Mouse (Mus musculus) forebrain, embryonic 13.5 days (tissue): ENCODE results near the gene Mtap. TPM values are rescaled to one million over a fixed set of nuclear protein-coding genes. Genes with fewer than 3 reads are reported as not detected.

Experiments used
- ATAC-seq: fragments of 200-750 bp; cut with Nextera tagmentation; 2 replicates; pipeline ENCODE4 v1.8.0; 2017
- H3K27ac ChIP-seq: fragments of 300-500 bp; sonication (generic); 2 replicates; pipeline ENCODE4 v1.5.1; 2015; ENCODE audit warnings: inconsistent platforms, mild to moderate bottlenecking, moderate library complexity
- H3K27me3 ChIP-seq: fragments of 300-500 bp; sonication (generic); 2 replicates; pipeline ENCODE4 v1.6.1; 2015; ENCODE audit warnings: mild to moderate bottlenecking, inconsistent platforms
- H3K36me3 ChIP-seq: fragments of 300-500 bp; sonication (generic); 2 replicates; pipeline ENCODE4 v1.6.1; 2015; ENCODE audit warnings: mild to moderate bottlenecking, inconsistent platforms; ENCODE audit not compliant: poor library complexity, severe bottlenecking
- H3K4me1 ChIP-seq: fragments of 300-500 bp; sonication (generic); 2 replicates; pipeline ENCODE4 v1.6.1; 2015; ENCODE audit warnings: inconsistent platforms
- H3K4me2 ChIP-seq: fragments of 300-500 bp; sonication (generic); 2 replicates; pipeline ENCODE4 v1.6.1; 2015; ENCODE audit warnings: inconsistent platforms, mild to moderate bottlenecking, moderate library complexity
- H3K4me3 ChIP-seq: fragments of 300-500 bp; sonication (generic); 2 replicates; pipeline ENCODE4 v1.5.1; 2015; ENCODE audit warnings: mild to moderate bottlenecking, inconsistent platforms
- H3K9ac ChIP-seq: fragments of 300-500 bp; sonication (generic); 2 replicates; pipeline ENCODE4 v1.6.1; 2015; ENCODE audit warnings: mild to moderate bottlenecking, inconsistent platforms
- H3K9me3 ChIP-seq: fragments of 300-500 bp; sonication (generic); replicated peaks from 2 replicates; pipeline ENCODE4 v1.6.1; 2016; ENCODE audit warnings: inconsistent platforms
- WGBS: fragments of 180-500 bp; shearing (Covaris S2); methylation state at CpG from one replicate; pipeline ENCODE4 v1.1.7; 2015; 5-methylcytosine and 5-hydroxymethylcytosine counted together
- polyA plus RNA-seq: library from polyadenylated mRNA; unstranded; fragments of >200 nt; fragmentation: Nextera tagmentation; extraction: Ambion mirVana; gene quantifications from 2 replicates; pipeline ENCODE4 v1.2.1, GENCODE M21; 2015

Gene Mtap
- polyA plus RNA-seq, 1 experiment from 2014 or later, result 46.6 TPM

GRCm38 (mm10) chr4:89177514-89178307 lies 40.8 kb downstream of the Mtap start:
- Histone ChIP-seq H3K9me3 (no peaks in the 10 kb centered on the region), H3K36me3 (peaks cover 89% of the 10 kb centered on the region), H3K4me1 (no peaks in the 10 kb centered on the region), H3K9ac (no peak overlapping the region), H3K27ac (no peak overlapping the region), H3K4me2 (no peak overlapping the region), H3K27me3 (no peaks in the 10 kb centered on the region), H3K4me3 (no peak overlapping the region)
- WGBS, result 88% methylated on average over 6 of the region's 6 CpGs
- no peak for ATAC-seq

GRCm38 (mm10) chr4:89180121-89180520 lies 43.2 kb downstream of the Mtap start:
- Histone ChIP-seq H3K9me3 (no peaks in the 10 kb centered on the region; the same call in 1 of the 2 replicates), H3K27me3 (no peaks in the 10 kb centered on the region), H3K4me3 (no peak overlapping the region), H3K4me2 (no peak overlapping the region), H3K4me1 (no peaks in the 10 kb centered on the region), H3K27ac (no peak overlapping the region), H3K36me3 (peaks cover 67% of the 10 kb centered on the region), H3K9ac (no peak overlapping the region)
- WGBS, result 96% methylated on average over 5 of the region's 5 CpGs
- no peak for ATAC-seq

GRCm38 (mm10) chr4:89181656-89182055 lies 44.7 kb downstream of the Mtap start:
- no peaks in the 10 kb centered on the region for H3K27me3 ChIP-seq

GRCm38 (mm10) chr4:89182486-89182885 lies 45.6 kb downstream of the Mtap start:
- Histone ChIP-seq H3K27ac (no peak overlapping the region), H3K4me1 (no peaks in the 10 kb centered on the region), H3K27me3 (no peaks in the 10 kb centered on the region), H3K4me2 (no peak overlapping the region), H3K9me3 (no peaks in the 10 kb centered on the region; the same call in 1 of the 2 replicates), H3K4me3 (no peak overlapping the region), H3K9ac (no peak overlapping the region), H3K36me3 (peaks cover 44% of the 10 kb centered on the region)
- no peak for ATAC-seq
- 92% methylated on average over 3 of the region's 3 CpGs for WGBS

More at GRCm38 (mm10) chr4:89181656-89182055, 44.7 kb downstream of the Mtap start:
- H3K9me3 ChIP-seq, result no peaks in the 10 kb centered on the region; the same call in 1 of the 2 replicates
- H3K4me2 ChIP-seq, result no peak overlapping the region
- ATAC-seq, result no peak
- no peaks in the 10 kb centered on the region for H3K4me1 ChIP-seq
- WGBS, result 90% methylated on average over 2 of the region's 2 CpGs
- H3K27ac ChIP-seq, result no peak overlapping the region
- no peak overlapping the region for H3K9ac ChIP-seq
- peaks cover 52% of the 10 kb centered on the region for H3K36me3 ChIP-seq
- no peak overlapping the region for H3K4me3 ChIP-seq

- H3K36me3 ChIP-seq, result no peaks in the 10 kb centered on the region
- no peaks in the 10 kb centered on the region for H3K9me3 ChIP-seq
- no peak overlapping the region for H3K4me2 ChIP-seq
- H3K27me3 ChIP-seq, result no peaks in the 10 kb centered on the region
- H3K9ac ChIP-seq, result no peak overlapping the region
- H3K27ac ChIP-seq, result no peak overlapping the region
- H3K4me3 ChIP-seq, result no peak overlapping the region
- 89% methylated on average over 4 of the region's 4 CpGs for WGBS
- ATAC-seq, result no peak
- H3K4me1 ChIP-seq, result no peaks in the 10 kb centered on the region
These were observed 58.6 kb downstream of the Mtap start for GRCm38 (mm10) chr4:89195481-89195880.

- H3K4me2 ChIP-seq, result no peak overlapping the region
- no peak overlapping the region for H3K4me3 ChIP-seq
- no peaks in the 10 kb centered on the region for H3K4me1 ChIP-seq
- no peak for ATAC-seq
- no peaks in the 10 kb centered on the region for H3K36me3 ChIP-seq
- no peak overlapping the region for H3K27ac ChIP-seq
- no peaks in the 10 kb centered on the region for H3K9me3 ChIP-seq
- H3K9ac ChIP-seq, result no peak overlapping the region
- no peaks in the 10 kb centered on the region for H3K27me3 ChIP-seq
These were observed 60.2 kb downstream of the Mtap start for GRCm38 (mm10) chr4:89197128-89197527.

- Histone ChIP-seq H3K9ac (no peak overlapping the region), H3K4me2 (no peak overlapping the region), H3K4me3 (no peak overlapping the region), H3K27me3 (no peaks in the 10 kb centered on the region), H3K4me1 (no peaks in the 10 kb centered on the region), H3K36me3 (no peaks in the 10 kb centered on the region), H3K9me3 (no peaks in the 10 kb centered on the region), H3K27ac (no peak overlapping the region)
- no peak for ATAC-seq
- 97% methylated on average over 1 of the region's 1 CpGs for WGBS
These were observed 63.9 kb downstream of the Mtap start for GRCm38 (mm10) chr4:89200806-89201205.

- no peak overlapping the region for H3K27ac ChIP-seq
- no peak overlapping the region for H3K9ac ChIP-seq
- no peaks in the 10 kb centered on the region for H3K9me3 ChIP-seq
- no peaks in the 10 kb centered on the region for H3K36me3 ChIP-seq
- no peaks in the 10 kb centered on the region for H3K4me1 ChIP-seq
- H3K4me2 ChIP-seq, result no peak overlapping the region
- H3K4me3 ChIP-seq, result no peak overlapping the region
- ATAC-seq, result no peak
- no peaks in the 10 kb centered on the region for H3K27me3 ChIP-seq
These were observed 72.4 kb downstream of the Mtap start for GRCm38 (mm10) chr4:89209310-89209709.

GRCm38 (mm10) chr4:89210314-89210713 lies 73.4 kb downstream of the Mtap start:
- ATAC-seq, result no peak
- no peak overlapping the region for H3K4me2 ChIP-seq
- H3K4me1 ChIP-seq, result no peaks in the 10 kb centered on the region
- no peaks in the 10 kb centered on the region for H3K27me3 ChIP-seq
- H3K4me3 ChIP-seq, result no peak overlapping the region
- no peaks in the 10 kb centered on the region for H3K36me3 ChIP-seq
- H3K9me3 ChIP-seq, result no peaks in the 10 kb centered on the region
- no peak overlapping the region for H3K9ac ChIP-seq
- WGBS, result 84% methylated on average over 7 of the region's 7 CpGs
- no peak overlapping the region for H3K27ac ChIP-seq

- H3K27ac ChIP-seq, result no peak overlapping the region
- no peak overlapping the region for H3K9ac ChIP-seq
- no peaks in the 10 kb centered on the region for H3K36me3 ChIP-seq
- H3K27me3 ChIP-seq, result no peaks in the 10 kb centered on the region
- H3K4me1 ChIP-seq, result no peaks in the 10 kb centered on the region
- H3K9me3 ChIP-seq, result no peaks in the 10 kb centered on the region
- H3K4me2 ChIP-seq, result no peak overlapping the region
- WGBS, result 79% methylated on average over 3 of the region's 3 CpGs
- no peak for ATAC-seq
- H3K4me3 ChIP-seq, result no peak overlapping the region
These were observed 75.3 kb downstream of the Mtap start for GRCm38 (mm10) chr4:89212178-89212577.

Other genes with a start within 250 kb of the Mtap start
- not detected in 2 replicates for gene Cdkn2a, start 157.5 kb downstream of the Mtap start, polyA plus RNA-seq
- gene Cdkn2b, start 173.9 kb downstream of the Mtap start, polyA plus RNA-seq, result 0.19 and 0.38 TPM in 2 replicates